Mouse (Mus musculus) liver, postnatal 0 days (tissue): ENCODE data around the gene Klhl29.

Experiments
- CTCF ChIP-seq: sonication (generic); IDR thresholded peaks from 2 replicates; pipeline ENCODE4 v1.5.1; 2016; ENCODE audit warnings: antibody characterized with exemption, low read depth
- EP300 ChIP-seq: IDR thresholded peaks from 2 replicates; pipeline ENCODE4 v1.6.1; 2016; ENCODE audit warnings: antibody characterized with exemption, low read depth, mild to moderate bottlenecking

DNA sequence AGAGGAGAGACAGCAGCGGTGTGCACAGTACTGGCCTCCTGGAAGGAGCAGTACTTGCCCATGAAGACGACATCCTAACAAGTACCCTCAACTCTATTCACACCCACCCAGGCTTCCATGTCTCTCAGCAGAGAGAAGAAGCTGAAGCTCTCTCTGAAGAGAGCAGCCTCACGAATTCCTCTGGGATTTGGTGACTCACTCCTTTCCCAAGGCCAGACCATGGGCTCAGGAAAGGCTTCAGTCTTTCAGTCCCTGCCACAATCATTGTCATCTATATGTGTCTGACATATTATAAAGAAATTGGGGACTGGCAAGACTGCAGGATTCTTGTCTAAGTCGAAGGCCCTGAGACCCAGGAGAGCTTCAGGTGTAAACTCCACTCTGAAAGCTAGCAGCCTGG lies 213.9 kb downstream of the Klhl29 start:
- TF ChIP-seq CTCF (no peak), EP300 (no peak)
